Mouse (Mus musculus): ENCODE measurements around the gene Unc119. TPM values are rescaled to one million over a fixed set of nuclear protein-coding genes. Genes with fewer than 3 reads are reported as not detected.

Gene Unc119
- polyA plus RNA-seq, 1 experiment from 2014 or later = 54.2 TPM

- Histone ChIP-seq H3K9me3 (replicated peaks) (no peaks in the 10 kb centered on the region), H3K27me3 (no peaks in the 10 kb centered on the region), H3K27ac (replicated peaks) (no peak overlapping the region), H3K9ac (no peak overlapping the region), H3K4me1 (peaks cover 27% of the 10 kb centered on the region), H3K4me3 (replicated peaks) (no peak overlapping the region), H3K4me2 (replicated peaks) (no peak overlapping the region), H3K36me3 (peaks cover 23% of the 10 kb centered on the region)
- ATAC-seq (ENCODE audit: insufficient number of reproducible peaks, low FRiP score, low TSS enrichment, low read depth) = no peak
- WGBS = 89% methylated on average over 15 of the region's 15 CpGs
Observed at GRCm38 (mm10) chr11:78324000-78324785, 19.1 kb upstream of the Unc119 start.

DNA sequence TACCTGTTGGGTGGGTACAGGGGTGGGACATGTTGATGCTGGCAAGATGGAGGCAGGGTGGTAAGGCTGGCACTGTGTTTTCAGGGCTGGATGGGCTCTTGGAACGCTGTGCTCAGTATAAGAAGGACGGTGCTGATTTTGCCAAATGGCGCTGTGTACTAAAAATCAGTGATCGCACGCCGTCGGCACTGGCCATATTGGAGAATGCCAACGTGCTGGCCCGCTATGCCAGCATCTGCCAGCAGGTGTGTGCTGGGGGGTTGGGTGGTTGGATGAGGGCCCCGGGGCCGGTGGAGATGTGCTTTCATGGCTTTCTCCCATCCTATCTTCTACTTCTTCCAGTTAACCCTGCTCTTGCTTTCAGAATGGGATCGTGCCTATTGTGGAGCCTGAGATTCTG lies 18.3 kb upstream of the Unc119 start:
- WGBS = 92% methylated on average over 12 of the region's 12 CpGs
- Histone ChIP-seq H3K27ac (replicated peaks) (no peak overlapping the region), H3K36me3 (peaks cover 19% of the 10 kb centered on the region), H3K4me1 (peaks cover 29% of the 10 kb centered on the region), H3K4me2 (replicated peaks) (no peak overlapping the region), H3K27me3 (no peaks in the 10 kb centered on the region), H3K9me3 (replicated peaks) (no peaks in the 10 kb centered on the region), H3K9ac (no peak overlapping the region), H3K4me3 (replicated peaks) (no peak overlapping the region)
- ATAC-seq (ENCODE audit: insufficient number of reproducible peaks, low FRiP score, low TSS enrichment, low read depth) = no peak

DNA sequence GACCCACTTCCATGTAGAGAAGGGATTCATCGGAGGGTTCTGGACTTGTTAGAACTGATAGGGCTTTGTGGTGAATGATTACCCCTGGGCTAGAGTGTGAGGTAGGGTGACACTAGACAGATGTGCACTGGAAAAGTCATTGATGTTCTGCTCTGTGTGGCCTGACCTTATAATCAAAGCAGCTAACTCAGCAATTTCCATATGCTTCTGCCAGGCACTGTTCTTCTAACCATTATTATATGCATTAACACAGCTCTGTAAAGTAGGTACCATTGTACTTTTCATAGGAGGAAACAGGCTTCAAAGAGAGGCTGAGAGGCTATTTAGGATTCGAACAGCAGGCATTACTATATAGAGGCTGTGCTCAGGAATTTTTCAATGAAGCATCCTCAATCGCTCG lies 16.1 kb upstream of the Unc119 start:
- no peak for ATAC-seq (ENCODE audit: insufficient number of reproducible peaks, low FRiP score, low TSS enrichment, low read depth)
- no peak overlapping the region for H3K27ac ChIP-seq (replicated peaks)
- H3K9me3 ChIP-seq (replicated peaks) = no peaks in the 10 kb centered on the region
- peaks cover 24% of the 10 kb centered on the region for H3K4me1 ChIP-seq
- H3K36me3 ChIP-seq = no peaks in the 10 kb centered on the region; the same call in 1 of the 2 replicates
- no peaks in the 10 kb centered on the region for H3K27me3 ChIP-seq
- no peak overlapping the region for H3K9ac ChIP-seq
- H3K4me2 ChIP-seq (replicated peaks) = no peak overlapping the region
- no peak overlapping the region for H3K4me3 ChIP-seq (replicated peaks)
- 87% methylated on average over 4 of the region's 4 CpGs for WGBS

- Histone ChIP-seq H3K4me2 (replicated peaks) (peak within 1 kb of the TSS; percentile 85), H3K4me3 (replicated peaks) (peak within 1 kb of the TSS; percentile 92), H3K27me3 (no peaks in the 10 kb centered on the region), H3K9ac (peak within 1 kb of the TSS; percentile 71), H3K27ac (replicated peaks) (peak within 1 kb of the TSS; percentile 72; the same call in 1 of the 2 replicates), H3K4me1 (peaks cover 17% of the 10 kb centered on the region), H3K36me3 (peaks cover 4% of the 10 kb centered on the region), H3K9me3 (replicated peaks) (no peaks in the 10 kb centered on the region)
- peak; percentile 94 for ATAC-seq (ENCODE audit: insufficient number of reproducible peaks, low FRiP score, low TSS enrichment, low read depth)
- WGBS = 12% methylated on average over 37 of the region's 37 CpGs
Observed at GRCm38 (mm10) chr11:78327634-78328511, 15.4 kb upstream of the Unc119 start, which contains the start of gene Pigs. TSS of gene Pigs (plus strand) at chr11:78328415.

- ATAC-seq (ENCODE audit: insufficient number of reproducible peaks, low FRiP score, low TSS enrichment, low read depth) = peak; percentile 72
- Histone ChIP-seq H3K27me3 (no peaks in the 10 kb centered on the region), H3K9me3 (replicated peaks) (no peaks in the 10 kb centered on the region), H3K4me2 (replicated peaks) (peak overlapping the region; percentile 85), H3K9ac (peak overlapping the region; percentile 71), H3K4me3 (replicated peaks) (peak overlapping the region; percentile 92), H3K27ac (replicated peaks) (0 out of 2 replicates have a peak overlapping the region, but pooled peaks have one; percentile 72), H3K4me1 (peaks cover 10% of the 10 kb centered on the region), H3K36me3 (peaks cover 11% of the 10 kb centered on the region)
- under 1% methylated on average over 41 of the region's 41 CpGs for WGBS
Observed at GRCm38 (mm10) chr11:78328512-78329056, 14.7 kb upstream of the Unc119 start.

DNA sequence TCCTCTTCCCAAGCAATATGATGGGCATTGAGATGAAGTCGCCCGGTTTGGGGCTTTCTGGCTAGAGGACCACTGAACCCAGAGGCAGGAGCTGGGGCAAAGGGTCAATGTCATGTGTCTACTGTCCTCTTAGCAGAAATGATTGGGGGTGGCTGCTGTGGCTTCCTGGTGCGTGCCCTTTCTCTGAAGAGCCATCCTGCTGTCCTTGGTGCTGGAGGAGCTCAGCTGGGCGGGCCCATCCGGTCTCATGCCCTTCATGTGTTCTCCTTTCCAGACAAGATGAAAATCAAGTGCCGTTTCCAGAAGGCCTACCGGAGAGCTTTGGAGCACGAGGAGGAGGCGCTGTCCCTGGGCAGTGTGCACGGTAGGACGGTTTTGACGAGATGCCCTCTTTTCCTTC lies 10.6 kb upstream of the Unc119 start:
- Histone ChIP-seq H3K4me3 (replicated peaks) (no peak overlapping the region), H3K9ac (no peak overlapping the region), H3K27me3 (no peaks in the 10 kb centered on the region), H3K4me2 (replicated peaks) (no peak overlapping the region), H3K36me3 (peaks cover 47% of the 10 kb centered on the region), H3K4me1 (peaks cover 8% of the 10 kb centered on the region), H3K27ac (replicated peaks) (no peak overlapping the region), H3K9me3 (replicated peaks) (no peaks in the 10 kb centered on the region)
- no peak for ATAC-seq (ENCODE audit: insufficient number of reproducible peaks, low FRiP score, low TSS enrichment, low read depth)
- 95% methylated on average over 12 of the region's 12 CpGs for WGBS

GRCm38 (mm10) chr11:78333992-78334391 lies 9.3 kb upstream of the Unc119 start:
- H3K36me3 ChIP-seq = peaks cover 53% of the 10 kb centered on the region
- WGBS = 89% methylated on average over 5 of the region's 5 CpGs
- no peak overlapping the region for H3K27ac ChIP-seq (replicated peaks)

DNA sequence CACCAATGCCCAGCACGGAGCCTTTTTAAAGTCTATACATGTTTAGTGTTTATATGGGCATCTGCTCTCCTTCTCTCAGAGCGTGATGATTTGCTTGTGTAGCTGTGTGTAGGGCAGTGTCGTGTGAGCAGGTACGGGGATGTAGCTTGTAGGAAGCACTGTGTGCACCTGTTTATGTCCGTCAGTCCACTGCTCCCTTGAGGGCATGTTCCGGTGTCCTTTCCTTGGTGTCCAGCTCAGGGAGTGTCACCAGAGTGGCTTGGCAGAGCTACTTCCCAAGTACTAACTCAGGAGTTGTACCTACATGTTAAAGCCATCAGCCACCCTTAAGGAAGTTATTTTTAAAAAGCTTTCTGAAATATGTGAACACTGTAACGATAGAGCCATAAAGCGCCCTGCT lies 6.2 kb upstream of the Unc119 start:
- ATAC-seq (ENCODE audit: insufficient number of reproducible peaks, low FRiP score, low TSS enrichment, low read depth) = no peak
- WGBS = 92% methylated on average over 8 of the region's 8 CpGs
- Histone ChIP-seq H3K4me1 (no peaks in the 10 kb centered on the region), H3K4me3 (replicated peaks) (no peak overlapping the region), H3K4me2 (replicated peaks) (no peak overlapping the region), H3K27me3 (no peaks in the 10 kb centered on the region), H3K9ac (no peak overlapping the region), H3K36me3 (peaks cover 75% of the 10 kb centered on the region), H3K9me3 (replicated peaks) (no peaks in the 10 kb centered on the region), H3K27ac (replicated peaks) (no peak overlapping the region)

More at GRCm38 (mm10) chr11:78333992-78334391, 9.3 kb upstream of the Unc119 start:
- H3K27me3 ChIP-seq = no peaks in the 10 kb centered on the region
- no peak overlapping the region for H3K9ac ChIP-seq
- H3K4me3 ChIP-seq (replicated peaks) = no peak overlapping the region
- no peak overlapping the region for H3K4me2 ChIP-seq (replicated peaks)
- H3K4me1 ChIP-seq = peaks cover 4% of the 10 kb centered on the region
- no peaks in the 10 kb centered on the region for H3K9me3 ChIP-seq (replicated peaks)
- ATAC-seq (ENCODE audit: insufficient number of reproducible peaks, low FRiP score, low TSS enrichment, low read depth) = no peak

DNA sequence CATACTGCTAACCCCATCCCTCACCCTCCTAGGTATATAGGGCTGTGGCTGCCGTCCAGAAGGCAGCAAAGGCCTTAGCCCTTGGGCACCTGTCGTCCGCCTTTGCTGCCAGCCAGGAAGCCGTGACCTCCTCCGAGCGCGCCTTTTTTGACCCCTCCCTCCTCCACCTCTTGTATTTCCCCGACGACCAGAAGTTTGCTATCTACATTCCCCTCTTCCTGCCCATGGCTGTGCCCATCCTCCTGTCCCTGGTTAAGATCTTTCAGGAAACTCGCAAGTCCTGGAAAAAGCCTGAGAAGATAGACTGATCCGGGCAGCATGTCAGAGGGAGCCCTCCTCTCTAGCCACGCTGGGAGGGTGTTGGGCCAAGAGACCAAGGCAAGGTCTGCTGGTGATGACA lies 1.6 kb upstream of the Unc119 start:
- Histone ChIP-seq H3K9ac (no peak overlapping the region), H3K27me3 (no peaks in the 10 kb centered on the region)
- 74% methylated on average over 12 of the region's 12 CpGs for WGBS

DNA sequence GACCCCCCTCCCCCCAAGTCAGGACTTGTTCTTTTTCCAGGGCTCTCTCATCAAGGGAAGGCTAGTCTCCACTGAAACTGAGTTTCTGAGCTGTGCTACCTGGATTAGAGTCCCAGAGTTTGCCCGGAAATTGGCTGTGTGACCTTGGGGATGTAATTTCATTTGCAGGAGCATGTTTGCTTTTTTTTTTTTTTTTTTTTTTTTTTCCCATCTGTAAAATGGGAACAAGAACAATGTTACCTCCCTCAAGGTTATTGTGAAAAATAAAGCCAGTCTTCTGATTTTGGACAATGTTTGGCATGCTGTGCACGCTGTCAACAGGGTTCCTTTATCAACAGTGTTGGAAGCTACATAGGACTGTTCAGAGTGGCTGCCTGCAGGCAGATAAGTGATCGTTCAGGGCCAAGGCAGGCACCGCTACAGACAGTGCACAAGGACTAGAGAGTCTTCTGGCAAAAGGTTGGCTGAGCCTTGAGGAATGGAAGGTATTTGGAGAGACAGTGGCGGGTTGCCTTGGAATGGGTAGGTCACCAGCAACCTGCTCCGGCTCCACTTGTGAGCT lies 1.1 kb downstream of the Unc119 start:
- ATAC-seq (ENCODE audit: insufficient number of reproducible peaks, low FRiP score, low TSS enrichment, low read depth) = no peak
- Histone ChIP-seq H3K27me3 (no peaks in the 10 kb centered on the region), H3K4me2 (replicated peaks) (peak overlapping the region; percentile 84), H3K9me3 (replicated peaks) (no peaks in the 10 kb centered on the region), H3K4me1 (peaks cover 44% of the 10 kb centered on the region), H3K4me3 (replicated peaks) (peak overlapping the region; percentile 90), H3K27ac (replicated peaks) (0 out of 2 replicates have a peak overlapping the region, but pooled peaks have one; percentile 8), H3K9ac (no peak overlapping the region), H3K36me3 (peaks cover 30% of the 10 kb centered on the region)
- WGBS = 62% methylated on average over 6 of the region's 6 CpGs

More for the DNA sequence above, 1.6 kb upstream of the Unc119 start:
- no peak overlapping the region for H3K4me2 ChIP-seq (replicated peaks)
- no peak overlapping the region for H3K27ac ChIP-seq (replicated peaks)
- H3K36me3 ChIP-seq = peaks cover 36% of the 10 kb centered on the region
- no peaks in the 10 kb centered on the region for H3K9me3 ChIP-seq (replicated peaks)
- peaks cover 33% of the 10 kb centered on the region for H3K4me1 ChIP-seq
- no peak for ATAC-seq (ENCODE audit: insufficient number of reproducible peaks, low FRiP score, low TSS enrichment, low read depth)
- no peak overlapping the region for H3K4me3 ChIP-seq (replicated peaks)

Measured in embryonic facial prominence, embryonic 15.5 days (tissue).